Mouse (Mus musculus): ENCODE results near the gene Tcf20.

GRCm38 (mm10) chr15:82968449-82968848 is 19.2 kb downstream of the Tcf20 start:
- TF ChIP-seq E2F4 (IDR thresholded peaks at IDR 0.05; ENCODE audit: borderline replicate concordance, low read depth, low read length) (no peak), JUND (IDR thresholded peaks at IDR 0.05; ENCODE audit: low read depth, low read length) (no peak), CTCF (IDR thresholded peaks at IDR 0.05 in 2 of 3, conservative IDR thresholded peaks at IDR 0.05 in 1 of 3; ENCODE audit: control insufficient read depth in 1 of 3, insufficient read depth in 1 of 3, low read depth in 2 of 3, low read length in 3 of 3, poor library complexity in 1 of 3, severe bottlenecking in 1 of 3) (no peak), BHLHE40 (IDR thresholded peaks at IDR 0.05; ENCODE audit: borderline replicate concordance, low read depth, low read length) (no peak), CHD1 (IDR thresholded peaks at IDR 0.05; ENCODE audit: low read depth, low read length) (no peak), TAL1 (IDR thresholded peaks at IDR 0.05; ENCODE audit: low read length) (no peak), MAX (IDR thresholded peaks at IDR 0.05; ENCODE audit: low read length) (no peak), USF1 (IDR thresholded peaks at IDR 0.05; ENCODE audit: low read depth, low read length) (no peak), USF2 (IDR thresholded peaks at IDR 0.05; ENCODE audit: borderline replicate concordance in 1 of 2, insufficient read depth in 1 of 2, low read depth in 1 of 2, low read length in 2 of 2) (no peak), MEF2A (IDR thresholded peaks at IDR 0.05; ENCODE audit: extremely low read depth, insufficient replicate concordance, low read depth, low read length, poor library complexity, severe bottlenecking) (no peak), TBP (IDR thresholded peaks at IDR 0.05; ENCODE audit: low read depth, low read length) (no peak)

Data from MEL (cell line).